In genomic region chr4:100728896-100729479, GRCm38 (mm10) we compare ENCODE assay signal across 11 mouse cellular contexts. TPM values are rescaled to one million over a fixed set of nuclear protein-coding genes. Genes with fewer than 3 reads are reported as not detected.
A peak's percentile ranks its signal among the peaks of the same experiment; 100 is the strongest.
DNase-seq lines count a peak whose midpoint lies in the region; ATAC-seq lines count a peak whose summit lies in the region.
"Had no signal": no experiment of that assay in that cellular context is flagged by ENCODE, and none has a peak within 500 bp of the region (broad histone marks: within the 10 kb centered on the region; RNA-seq: fewer than 3 reads in every experiment).

No protein-coding gene starts in this region.

- no peak overlapping the region for H3K4me3 ChIP-seq in heart, embryonic 11.5 days (ENCODE audit: low read depth, low read length)
- H3K4me3 ChIP-seq: heart, embryonic 15.5 days; limb, embryonic 13.5 days; neural tube, embryonic 13.5 days had no signal

- H3K9me3 ChIP-seq in heart, embryonic 11.5 days (replicated peaks; ENCODE audit: control insufficient read depth, low read length) = no peaks in the 10 kb centered on the region
- H3K9me3 ChIP-seq: heart, embryonic 15.5 days; limb, embryonic 13.5 days; neural tube, embryonic 13.5 days had no signal

- whole genome bisulfite sequencing in heart, embryonic 11.5 days (ENCODE audit: insufficient replicate concordance) = 80% methylated on average over 5 of the region's 5 CpGs

- no peak overlapping the region for H3K27ac ChIP-seq in heart, embryonic 11.5 days (ENCODE audit: low read depth, low read length)
- H3K27ac ChIP-seq: heart, embryonic 15.5 days; limb, embryonic 13.5 days; neural tube, embryonic 13.5 days had no signal

- H3K4me1 ChIP-seq in heart, embryonic 11.5 days (ENCODE audit: control insufficient read depth, insufficient read depth, low read length) = no peaks in the 10 kb centered on the region
- H3K4me1 ChIP-seq: heart, embryonic 15.5 days; neural tube, embryonic 13.5 days had no signal

- H3K36me3 ChIP-seq in heart, embryonic 11.5 days (ENCODE audit: control insufficient read depth, insufficient read depth, low read length) = no peaks in the 10 kb centered on the region
- H3K36me3 ChIP-seq: heart, embryonic 15.5 days; limb, embryonic 13.5 days; neural tube, embryonic 13.5 days had no signal

- H3K27me3 ChIP-seq in heart, embryonic 11.5 days (ENCODE audit: control insufficient read depth, insufficient read depth, low read length) = no peaks in the 10 kb centered on the region
- H3K27me3 ChIP-seq: heart, embryonic 15.5 days; limb, embryonic 13.5 days; neural tube, embryonic 13.5 days had no signal

- no peak overlapping the region for H3K9ac ChIP-seq in heart, embryonic 11.5 days (ENCODE audit: low read depth, low read length)
- H3K9ac ChIP-seq: heart, embryonic 15.5 days; limb, embryonic 13.5 days; neural tube, embryonic 13.5 days had no signal

- DNase-seq in heart, adult 8-10 months (ENCODE audit: low spot score) = peak; percentile 5
- DNase-seq in ovary, postnatal 14 days (ENCODE audit: low spot score) = peak; percentile 31
- DNase-seq in ovary, adult 18-20 months (ENCODE audit: low spot score) = no peak
- DNase-seq in retina, postnatal 1 day = peak; percentile 47
- no peak for DNase-seq in thymus, adult 18-20 months
- DNase-seq in spleen, adult 18-20 months = no peak

- no peak overlapping the region for H3K4me2 ChIP-seq in heart, embryonic 11.5 days
- H3K4me2 ChIP-seq: heart, embryonic 15.5 days; limb, embryonic 13.5 days; neural tube, embryonic 13.5 days had no signal

- no peak for ATAC-seq in heart, embryonic 11.5 days (replicated peaks; ENCODE audit: insufficient number of reproducible peaks, low FRiP score, low TSS enrichment)
- ATAC-seq in granulocyte monocyte progenitor cell, adult 5-6 weeks (replicated peaks; ENCODE audit: poor library complexity, severe bottlenecking) = 0 out of 2 replicates have a peak, but pooled peaks have one; percentile 42

RNA-seq across cellular contexts. Expression of gene Cachd1, which starts 47.5 kb away (rescaled TPM):
- total RNA-seq in heart, adult 8-10 months (2022) = 1 to 10 TPM; 2.6 to 3.6 (median 2.9) TPM
- polyA plus RNA-seq in heart, embryonic 11.5 days (2014; fragmentation: Nextera tagmentation; extraction: Ambion mirVana) = 9.3 and 16.3 TPM in 2 replicates
- not detected in 2 replicates for total RNA-seq in granulocyte monocyte progenitor cell, adult 5-6 weeks (2014; fragmentation: Nextera tagmentation)
- total RNA-seq in granulocyte monocyte progenitor cell, adult 5-6 weeks (2017) = 1.8 TPM in 1 of 2 replicates, not detected in the other

Comparison
In these comparisons a context has a peak if more than half of its experiments do, and no peak if none do; other contexts are left out.
1. DNase-seq: peak in heart, adult 8-10 months (single experiment), ovary, postnatal 14 days (single experiment) and retina, postnatal 1 day (single experiment); none in ovary, adult 18-20 months (single experiment), thymus, adult 18-20 months (0 of 2) and spleen, adult 18-20 months (0 of 2).